Mouse (Mus musculus) right cerebral cortex, postnatal 10 days (tissue): Measurements from ENCODE around the gene S100pbp.

ENCODE experiments used
- DNase-seq, 2 experiments: peaks; one replicate each; pipeline ENCODE4 v3.0.0; 2021; ENCODE audit warnings: low spot score in 2 of 2

Gene S100pbp

DNA sequence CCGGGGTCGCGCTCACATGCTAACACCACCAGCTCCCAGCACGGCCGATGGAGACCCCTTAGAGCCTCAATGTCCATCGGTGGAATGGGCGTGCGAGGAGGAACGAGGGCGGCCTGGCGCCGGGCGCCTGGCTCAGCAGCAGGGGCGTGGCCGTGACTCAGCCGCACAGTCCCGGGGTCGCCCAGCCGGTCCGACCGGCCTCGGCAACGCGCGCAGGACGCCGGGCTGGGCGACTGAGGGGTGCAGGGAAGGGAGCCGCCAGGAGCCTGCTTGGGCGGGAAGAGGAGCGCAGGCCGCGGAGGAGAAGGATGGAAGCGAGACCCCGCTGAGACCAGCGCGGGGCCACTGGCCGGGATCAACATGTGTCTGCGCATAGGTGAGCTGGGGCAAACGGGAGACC lies 84.2 kb downstream of the S100pbp start, which contains the start of gene Tmem54:
TSS of gene Tmem54 (plus strand) at position 193 of the 400 bp plus-strand sequence.
- no peak for DNase-seq

DNA sequence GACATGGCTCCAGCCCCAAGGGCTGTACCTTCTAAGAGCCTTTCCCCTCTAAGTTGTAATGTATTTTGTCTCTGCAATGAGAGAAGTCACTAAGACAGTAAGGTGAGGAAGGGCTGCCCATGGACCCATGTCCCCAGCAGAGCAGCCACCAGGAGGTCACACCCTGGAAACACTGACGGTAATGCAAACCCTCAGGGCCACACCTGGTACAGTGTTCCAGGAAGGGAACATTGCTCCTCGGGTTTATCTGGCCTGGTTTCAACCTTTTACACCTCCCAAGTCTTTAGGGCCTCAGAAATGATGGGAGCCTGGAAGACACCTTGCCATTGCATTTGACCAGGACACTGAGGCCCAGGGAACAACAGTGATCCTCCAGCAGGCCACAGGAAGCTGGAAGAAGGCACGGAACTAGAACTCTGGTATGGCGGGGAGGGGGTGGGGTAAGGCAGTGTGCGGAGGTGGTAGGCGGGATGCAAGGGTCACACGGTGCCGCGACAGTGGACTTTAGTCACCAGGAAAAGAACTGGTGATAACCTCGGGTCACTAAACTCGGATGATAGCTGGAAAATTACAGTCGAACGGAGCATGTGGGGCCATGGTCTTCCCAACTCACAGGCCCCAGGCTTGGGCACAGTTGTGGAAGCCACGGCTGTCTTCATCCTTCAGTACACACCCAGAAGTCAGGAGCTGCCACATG lies 87.2 kb downstream of the S100pbp start:
- DNase-seq = no peak
